Mouse (Mus musculus) right cerebral cortex, postnatal 25 days (tissue): ENCODE results near the gene Adamts12.

Experiments used
- DNase-seq: peaks from one replicate; pipeline ENCODE4 v3.0.0; 2022

The Adamts12 gene

DNA sequence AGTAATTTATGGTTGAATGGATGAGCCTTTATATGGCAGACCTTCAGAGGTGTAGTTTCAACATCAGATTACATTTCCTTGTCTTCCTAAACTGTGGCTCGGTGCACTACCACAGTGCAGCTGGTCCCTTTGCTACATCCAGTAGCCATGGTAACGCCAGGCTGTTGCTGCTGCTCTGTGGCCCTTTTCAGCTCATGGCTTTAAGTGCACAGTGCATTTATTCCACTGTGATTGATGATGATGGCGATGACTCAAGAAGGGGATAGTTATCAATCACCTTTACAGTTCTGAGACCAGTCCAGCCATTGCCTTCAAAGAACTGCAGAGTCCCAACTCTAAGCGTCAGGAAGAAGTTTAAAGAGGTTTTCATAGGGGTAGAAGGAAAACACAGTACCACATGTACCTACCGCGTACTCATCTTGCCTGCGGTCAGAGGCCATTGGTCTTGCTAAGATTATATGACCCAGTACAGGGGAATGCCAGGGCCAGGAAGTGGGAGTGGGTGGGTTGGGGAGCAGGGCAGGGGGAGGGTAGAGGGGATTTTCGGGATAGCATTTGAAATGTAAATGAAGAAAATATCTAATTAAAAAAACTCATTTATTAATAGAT lies 18.5 kb downstream of the Adamts12 start:
- no peak for DNase-seq

DNA sequence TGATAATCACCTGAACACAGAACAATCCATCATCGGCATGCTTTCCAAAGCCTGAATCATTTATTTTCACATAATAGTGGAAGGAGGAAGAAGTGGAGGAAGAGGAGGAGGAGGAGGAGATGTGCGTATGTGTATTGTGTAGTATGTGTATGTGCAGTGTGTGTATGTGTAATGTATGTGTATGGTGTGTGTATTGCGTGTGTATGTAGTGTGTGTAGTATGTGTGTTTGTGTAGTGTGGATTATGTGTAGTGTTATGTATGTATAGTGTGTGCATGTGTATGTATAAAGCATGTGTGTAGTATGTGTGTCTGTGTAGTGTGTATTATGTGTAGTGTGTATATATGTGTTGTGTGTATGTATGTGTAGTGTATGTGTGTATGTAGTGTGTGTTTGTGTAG lies 19.1 kb downstream of the Adamts12 start:
- no peak for DNase-seq

DNA sequence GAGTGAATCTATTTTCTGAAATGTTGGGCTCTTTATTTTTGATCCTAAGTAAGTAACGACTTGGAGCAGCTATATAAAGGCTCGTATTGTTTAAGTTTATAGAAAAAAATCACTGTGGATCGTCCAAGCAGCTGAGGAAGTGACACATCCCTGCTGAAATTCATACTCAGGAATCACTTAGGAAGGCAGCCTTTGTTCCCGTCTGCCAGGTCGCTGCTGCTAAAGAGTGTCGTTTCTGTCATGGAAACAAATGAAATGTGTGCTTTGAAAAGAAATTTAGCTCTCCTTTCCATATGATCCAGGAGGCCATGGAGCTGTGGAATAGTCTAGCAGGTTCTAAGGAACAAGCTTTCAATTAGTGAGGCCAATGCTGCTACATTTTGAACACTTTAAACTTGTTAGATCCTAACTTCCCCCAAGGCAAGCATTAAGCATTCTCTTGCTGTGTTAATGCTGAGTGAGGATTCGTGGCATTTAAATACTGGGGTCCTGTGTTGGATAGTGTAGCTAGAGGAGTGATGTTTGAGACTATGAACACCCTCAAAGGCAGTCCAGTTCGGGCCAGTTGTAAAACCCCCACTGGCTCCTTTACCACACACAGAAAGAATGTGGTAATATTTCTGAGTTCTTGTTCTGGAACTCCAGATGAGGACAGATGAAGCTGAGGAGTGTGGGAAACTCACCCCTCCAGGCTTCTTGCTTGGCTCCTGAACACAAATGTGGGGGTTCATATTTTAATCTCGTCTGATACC lies 19.8 kb downstream of the Adamts12 start:
- DNase-seq: no peak

DNA sequence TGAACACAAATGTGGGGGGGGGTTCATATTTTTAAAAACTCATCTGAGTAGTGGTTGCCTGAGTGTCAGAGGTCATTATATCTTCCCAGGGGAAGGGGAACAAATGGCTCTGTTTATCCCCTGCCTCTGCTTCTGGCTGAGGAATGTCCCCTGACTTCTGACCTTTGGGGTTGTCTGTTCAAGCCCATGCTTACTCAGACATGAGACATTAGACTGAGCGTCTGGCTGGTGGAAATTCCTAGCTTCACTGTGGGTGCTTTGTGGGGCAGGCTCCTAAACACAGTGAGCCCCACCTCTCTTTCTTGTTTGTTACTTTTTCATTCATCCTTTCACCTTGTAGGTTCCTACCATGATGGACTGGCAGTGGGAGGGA lies 20.4 kb downstream of the Adamts12 start:
- DNase-seq: no peak

DNA sequence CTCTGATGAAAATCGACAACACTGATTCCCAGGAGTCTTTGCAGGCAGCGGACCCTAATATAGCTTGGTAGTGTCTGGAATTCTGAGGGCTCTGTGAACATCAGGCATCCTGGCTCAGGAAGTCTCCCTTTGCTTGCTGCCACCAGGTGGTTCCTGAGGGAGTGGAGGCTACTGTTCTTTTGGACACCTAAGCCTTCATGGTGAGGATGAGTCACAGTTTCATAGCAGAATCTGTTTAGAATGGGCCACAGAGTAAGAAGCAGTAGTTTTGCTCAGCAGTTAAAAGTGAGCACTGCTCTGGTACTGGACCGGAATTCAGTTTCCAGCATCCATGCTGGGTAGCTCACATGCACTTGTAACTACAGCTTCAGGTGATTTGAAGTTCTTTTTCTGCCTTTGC lies 24.9 kb downstream of the Adamts12 start:
- no peak for DNase-seq

DNA sequence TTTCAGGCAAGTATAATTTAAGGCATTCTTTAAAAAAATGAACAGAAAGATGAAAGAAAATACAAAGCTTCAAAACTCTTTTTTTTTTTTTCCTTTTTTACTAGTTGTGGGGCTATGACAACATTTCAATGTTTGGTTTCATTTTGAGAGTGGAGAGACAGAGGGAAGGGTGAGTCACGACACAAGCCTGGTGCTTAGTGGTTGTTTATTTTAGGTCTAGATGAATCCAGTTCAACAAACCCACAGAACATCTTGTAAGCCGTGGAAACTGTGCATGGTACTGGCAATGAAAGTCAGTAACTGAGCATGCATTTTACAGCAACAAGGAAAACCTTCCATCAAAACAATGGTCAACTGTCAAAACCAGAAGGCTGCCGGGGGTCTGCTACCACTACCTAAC lies 31.0 kb downstream of the Adamts12 start:
- DNase-seq: peak; percentile 10

DNA sequence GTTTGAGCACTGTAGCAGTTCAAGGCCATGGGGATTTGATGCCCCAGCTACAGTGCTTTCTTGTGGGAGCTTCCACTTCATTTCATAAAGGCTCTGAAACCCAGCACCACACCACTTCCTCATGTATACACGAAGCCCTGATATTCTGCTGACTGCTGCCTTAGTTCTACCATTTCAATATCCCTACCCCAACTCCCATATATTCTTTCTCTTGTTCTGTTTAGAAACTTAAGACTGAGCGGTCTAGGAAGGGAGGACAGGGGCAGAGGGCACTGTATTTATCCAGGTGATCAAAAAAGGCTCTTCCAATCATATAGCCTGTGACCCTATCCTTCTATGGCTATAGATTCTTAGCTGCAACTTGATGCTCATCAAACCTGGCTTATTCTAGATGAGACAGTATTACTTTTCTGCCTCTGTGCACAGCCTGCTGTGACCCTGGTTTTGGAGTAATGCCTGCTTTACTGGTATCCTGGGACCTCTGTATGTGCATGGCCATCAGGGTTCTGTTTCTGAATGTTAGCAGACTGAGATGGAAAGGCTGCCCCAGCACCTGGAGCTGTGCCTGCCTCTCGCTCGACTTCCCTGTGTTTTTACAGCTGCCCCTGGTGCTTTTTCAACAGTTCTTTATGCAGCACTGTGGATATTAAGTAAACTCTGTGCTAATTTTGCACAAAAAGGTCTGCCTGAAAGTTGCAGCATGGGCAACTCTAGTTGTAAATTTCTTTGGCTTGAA lies 33.5 kb downstream of the Adamts12 start:
- DNase-seq: no peak

DNA sequence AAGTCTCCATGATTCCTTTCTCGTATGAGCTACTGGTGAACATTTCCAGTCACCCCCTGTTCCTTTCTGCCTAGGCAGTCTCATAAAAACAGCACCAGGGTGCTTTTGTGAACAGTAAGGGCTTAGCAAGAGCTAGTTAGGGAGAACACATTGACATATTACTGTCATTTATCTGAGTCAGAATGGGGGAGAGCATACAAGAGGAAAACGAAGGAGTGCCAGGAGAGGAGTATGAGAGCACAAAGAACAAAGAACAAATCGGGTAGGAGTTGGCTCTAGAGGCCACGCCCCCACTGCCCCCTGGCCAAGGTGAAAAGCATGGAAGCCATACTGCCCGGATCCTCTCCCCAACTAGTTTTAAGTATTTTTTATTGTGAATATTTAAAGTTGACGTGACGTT lies 34.4 kb downstream of the Adamts12 start:
- DNase-seq: no peak

DNA sequence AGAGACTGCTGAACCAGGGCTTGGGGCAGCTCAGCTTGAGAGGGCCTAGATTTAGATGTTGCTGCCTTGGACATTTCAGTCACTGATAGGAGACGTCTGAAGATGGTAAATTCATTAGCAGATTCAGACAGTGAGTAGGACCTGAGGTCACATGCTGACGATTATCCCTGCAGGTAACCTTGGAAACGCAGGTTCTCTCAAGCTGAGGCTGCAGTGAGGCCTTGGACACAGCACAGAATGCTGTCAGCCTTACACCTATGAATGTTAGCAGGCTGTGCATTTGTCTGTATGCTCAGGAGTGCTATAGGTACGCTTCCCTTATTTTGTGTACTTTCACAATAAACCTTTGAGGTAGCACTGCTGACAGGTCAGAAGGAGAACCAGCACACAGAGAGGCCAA lies 36.3 kb downstream of the Adamts12 start:
- DNase-seq: no peak

DNA sequence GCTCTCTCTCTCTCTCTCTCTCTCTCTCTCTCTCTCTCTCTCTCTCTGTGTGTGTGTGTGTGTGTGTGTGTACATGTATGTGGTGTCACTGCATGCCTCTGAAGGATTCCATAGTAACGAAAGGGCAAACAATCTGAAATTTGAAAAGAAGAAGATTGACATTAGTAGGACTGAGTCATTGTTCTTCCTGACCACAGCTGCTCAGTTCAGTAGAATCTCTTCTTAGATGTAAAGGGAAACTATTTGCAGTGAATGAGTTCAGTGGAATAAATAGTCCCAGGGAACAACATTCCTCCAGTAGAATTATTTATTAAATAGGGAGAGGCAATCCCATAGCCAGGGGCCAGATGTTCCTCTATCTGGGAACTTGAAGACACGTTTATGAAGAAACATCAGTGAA lies 40.5 kb downstream of the Adamts12 start:
- DNase-seq: no peak

DNA sequence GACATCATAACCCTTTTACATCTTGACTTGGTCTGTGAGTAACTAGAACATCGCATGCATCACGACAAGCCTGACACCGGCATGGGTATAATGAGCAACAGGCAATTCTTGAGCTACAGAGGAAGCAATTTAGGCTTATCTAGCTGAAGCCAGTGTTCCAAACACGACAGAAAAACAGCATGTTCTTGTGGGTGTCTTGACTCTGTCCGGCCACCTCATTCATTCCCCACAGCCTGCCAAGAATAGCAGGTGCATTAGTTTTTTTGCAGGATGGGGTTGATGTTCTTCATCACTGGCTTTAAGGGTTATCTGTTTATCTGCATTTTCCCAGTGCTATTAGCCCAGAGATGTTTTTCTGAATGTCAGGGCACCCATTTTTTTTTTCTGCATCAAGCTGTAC lies 42.8 kb downstream of the Adamts12 start:
- no peak for DNase-seq

DNA sequence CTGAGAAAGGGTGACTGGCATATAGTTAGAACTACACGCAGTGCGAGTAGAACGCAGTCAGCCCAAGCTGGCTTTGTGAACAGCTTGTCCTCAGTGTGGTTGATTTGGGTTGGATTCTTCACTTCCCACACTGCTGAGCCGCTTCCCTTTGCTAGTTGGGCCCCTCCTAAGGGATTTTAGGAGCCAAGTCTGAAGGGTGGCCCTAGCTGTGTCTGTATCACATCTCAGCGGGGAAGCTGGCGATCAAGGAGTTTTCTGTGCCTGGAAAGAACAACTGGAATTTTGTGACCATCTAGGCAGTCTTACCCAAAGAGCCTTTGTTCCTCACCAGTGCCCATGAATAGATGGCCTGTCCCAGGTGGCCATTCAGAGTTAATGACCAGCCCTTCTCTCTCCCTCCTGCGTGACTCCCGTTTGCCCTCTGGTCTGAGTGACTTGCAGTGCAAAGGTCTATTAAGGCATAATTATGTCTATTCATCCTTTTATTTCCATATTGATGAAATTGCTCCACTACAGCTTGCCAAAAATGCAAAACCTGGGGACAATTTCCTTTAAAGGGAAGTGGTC lies 50.1 kb downstream of the Adamts12 start:
- no peak for DNase-seq

DNA sequence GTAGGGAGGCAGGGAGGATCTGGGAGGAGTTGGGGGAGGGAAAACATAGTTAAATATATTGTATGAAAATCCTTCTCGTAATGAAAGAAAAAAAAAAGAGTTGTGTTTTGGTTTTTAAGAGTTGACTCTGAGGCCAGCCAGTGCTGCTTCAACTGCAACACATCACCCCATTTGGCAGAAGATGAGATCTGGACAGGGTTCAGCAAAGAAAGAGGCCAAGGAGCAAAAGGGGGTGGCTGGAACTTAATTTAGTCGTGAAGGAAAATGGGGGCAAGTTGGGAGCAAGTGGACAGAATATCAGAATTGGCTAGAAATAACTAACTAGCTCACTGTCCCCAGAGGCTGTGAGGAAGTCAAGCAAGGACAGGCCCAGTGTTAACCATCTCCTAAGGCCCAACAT lies 51.7 kb downstream of the Adamts12 start:
- no peak for DNase-seq

DNA sequence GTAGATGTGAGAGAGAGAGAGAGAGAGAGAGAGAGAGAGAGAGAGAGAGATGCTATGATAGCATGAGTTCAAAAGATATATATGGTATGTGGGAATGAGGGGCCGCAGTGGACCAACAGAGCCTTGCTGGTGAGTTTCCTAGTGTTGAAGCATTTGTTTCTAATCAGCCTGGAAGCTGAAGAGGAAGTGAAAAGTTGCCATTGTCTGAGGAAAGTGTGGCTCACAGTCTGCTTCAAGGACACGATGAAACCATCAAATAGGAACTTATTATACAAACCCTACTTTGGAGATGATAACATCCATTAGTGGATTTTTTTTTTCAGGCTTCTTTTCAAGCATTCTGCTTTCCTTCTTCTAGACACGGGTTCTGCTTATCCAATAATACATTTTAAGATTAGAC lies 52.3 kb downstream of the Adamts12 start:
- DNase-seq: no peak

DNA sequence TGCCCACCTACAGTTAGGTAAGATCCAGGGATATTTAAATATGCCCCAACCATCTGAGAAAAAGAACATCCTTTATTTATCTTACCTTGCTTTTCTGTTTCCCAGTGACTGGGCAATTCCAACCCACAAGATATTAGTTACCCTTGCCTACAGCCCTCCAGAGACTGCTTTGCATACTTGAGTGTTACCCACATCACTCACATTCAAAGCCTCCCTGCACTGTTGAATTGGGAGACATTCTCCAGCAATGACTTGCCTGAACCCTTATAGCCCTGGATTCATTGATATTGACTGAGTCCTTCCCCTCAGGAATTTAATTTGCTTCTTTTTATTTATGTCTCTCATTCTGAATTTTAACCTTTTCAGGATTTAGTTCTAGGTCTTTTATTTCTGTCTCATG lies 53.8 kb downstream of the Adamts12 start:
- no peak for DNase-seq

DNA sequence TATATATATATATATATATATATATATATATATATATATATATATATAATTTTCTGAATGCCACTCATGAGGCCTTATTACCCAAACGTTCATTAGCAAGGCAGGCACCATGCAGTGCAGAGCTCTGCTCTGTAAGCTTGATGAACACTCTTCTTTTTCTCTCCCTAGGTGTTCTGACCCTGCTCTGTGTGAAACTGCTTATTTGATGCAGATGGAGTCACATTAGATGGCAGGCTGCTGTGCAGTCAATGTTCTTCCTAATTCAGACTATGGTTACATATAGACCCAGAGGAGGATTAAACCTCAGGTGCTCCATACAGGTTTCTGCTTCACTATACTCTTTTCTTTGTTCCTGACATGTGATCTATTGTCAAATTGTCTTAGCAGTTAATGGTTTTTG lies 57.1 kb downstream of the Adamts12 start:
- DNase-seq: no peak

DNA sequence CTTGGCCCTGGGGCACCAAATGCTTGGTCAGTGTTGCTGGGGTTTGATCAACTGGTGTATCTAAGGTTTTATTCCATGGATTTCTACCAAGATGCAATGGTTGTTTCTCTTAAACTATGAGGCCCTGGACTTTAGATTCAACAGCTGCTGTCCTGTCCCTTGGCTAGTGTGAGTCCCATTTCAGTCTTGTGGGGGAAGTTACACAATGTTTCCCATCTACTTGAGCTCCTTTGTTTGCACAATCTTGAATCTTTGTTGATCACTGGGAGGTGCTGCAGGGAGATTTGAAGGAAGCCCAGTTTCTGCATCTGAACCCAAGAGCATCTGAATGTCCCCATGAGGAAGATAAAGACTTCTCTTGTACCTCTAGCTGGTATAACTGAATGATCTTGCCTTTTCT lies 60.8 kb downstream of the Adamts12 start:
- no peak for DNase-seq

DNA sequence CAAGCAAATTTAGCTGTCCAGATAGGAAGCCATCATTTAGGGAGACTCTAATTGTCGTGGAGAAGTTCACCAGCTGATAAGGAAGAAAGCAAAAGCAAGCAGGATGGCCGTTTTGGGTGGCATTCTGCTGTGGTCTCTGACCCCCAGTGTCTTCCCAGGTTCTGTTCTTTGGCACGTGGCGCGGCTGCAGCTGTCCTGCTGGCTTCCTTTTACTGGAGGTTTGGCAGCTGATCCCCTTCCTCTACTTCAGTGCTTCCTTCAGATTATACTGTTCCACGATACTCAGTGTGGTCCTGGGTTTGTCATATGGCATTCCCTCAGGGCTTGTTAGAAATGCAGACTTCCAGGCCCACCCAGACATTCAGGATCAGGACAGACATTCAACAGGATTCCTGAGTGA lies 63.9 kb downstream of the Adamts12 start:
- DNase-seq: no peak

DNA sequence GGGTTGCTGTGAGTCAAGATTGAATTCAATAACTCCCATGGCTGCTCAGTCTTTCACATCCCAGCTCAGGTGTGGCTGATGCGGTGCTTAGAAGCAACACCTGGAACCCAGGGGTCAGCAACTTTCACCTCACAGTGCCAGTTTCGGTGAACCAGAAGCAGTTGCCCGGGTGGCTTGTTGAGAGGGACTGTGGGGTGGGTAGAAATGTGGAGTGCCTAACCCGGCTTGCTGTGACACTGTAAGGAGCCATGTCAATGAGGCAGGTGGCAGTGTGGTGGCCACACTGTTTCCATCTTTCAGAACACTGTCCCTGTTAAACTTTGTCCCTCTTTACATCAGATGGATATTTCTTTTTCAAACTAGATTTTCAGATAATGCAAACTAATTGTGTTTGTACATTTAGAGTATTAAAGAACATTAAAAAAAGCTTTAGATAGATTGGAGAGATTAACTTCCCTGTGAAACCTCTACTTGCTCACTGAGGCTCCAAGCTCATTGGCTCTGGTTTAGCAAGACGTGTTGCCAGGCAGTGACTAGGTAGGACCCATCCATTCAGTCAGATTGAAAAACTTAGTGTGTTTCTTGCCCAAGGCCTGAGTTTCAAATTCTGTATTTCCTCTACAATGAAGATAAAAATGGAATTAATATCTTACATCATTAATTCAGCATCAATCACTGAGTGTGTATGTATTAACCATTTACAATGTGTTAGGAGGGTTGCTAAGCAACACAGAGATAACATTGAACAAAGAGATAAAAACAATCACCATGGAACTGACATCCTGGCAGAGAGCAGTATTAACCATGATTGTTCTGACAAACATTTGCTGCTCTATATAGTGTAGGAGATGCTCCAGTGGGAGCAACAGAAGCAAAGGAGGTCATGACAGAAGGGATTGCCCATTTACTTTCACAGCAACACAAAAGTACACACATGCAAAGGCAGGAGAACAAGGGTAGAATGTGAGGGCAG lies 68.3 kb downstream of the Adamts12 start:
- DNase-seq: no peak

DNA sequence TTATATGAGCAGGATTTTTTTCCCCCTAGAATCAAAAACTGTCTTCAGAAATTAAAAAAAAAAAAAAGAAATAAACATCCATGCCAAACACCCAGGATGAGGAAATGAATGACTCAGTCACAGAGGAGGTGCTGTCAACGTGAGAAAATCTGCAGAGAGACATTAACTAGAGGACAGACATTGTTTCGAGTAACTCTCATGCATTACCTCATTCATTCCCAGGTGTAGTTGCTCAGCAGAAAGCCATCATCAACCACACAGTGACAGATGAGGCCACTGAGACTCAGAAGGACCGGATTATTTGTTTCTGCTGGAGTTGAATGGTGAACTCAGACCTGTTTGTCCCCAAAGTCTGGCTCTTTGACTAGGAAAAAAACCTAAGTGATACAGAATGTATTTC lies 81.0 kb downstream of the Adamts12 start:
- DNase-seq: no peak

DNA sequence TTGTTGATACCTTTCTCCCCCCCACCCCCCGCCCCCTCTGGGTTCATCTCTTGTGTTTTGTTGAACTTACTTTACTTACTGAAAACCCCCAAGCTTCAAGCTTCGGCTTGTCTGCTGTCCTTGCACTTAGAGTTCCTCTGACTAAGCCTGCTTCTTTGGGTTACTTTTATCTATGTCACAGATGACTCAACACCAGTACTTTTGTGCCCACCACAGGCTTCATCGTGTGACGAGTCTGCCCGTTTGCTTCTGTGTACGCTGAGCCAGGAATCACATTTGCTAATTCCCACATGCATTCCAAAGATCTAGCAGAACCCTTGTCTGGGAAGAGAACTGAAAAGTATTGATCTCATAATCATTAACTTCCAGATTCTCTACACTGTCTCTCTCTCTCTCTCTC lies 94.8 kb downstream of the Adamts12 start:
- no peak for DNase-seq

DNA sequence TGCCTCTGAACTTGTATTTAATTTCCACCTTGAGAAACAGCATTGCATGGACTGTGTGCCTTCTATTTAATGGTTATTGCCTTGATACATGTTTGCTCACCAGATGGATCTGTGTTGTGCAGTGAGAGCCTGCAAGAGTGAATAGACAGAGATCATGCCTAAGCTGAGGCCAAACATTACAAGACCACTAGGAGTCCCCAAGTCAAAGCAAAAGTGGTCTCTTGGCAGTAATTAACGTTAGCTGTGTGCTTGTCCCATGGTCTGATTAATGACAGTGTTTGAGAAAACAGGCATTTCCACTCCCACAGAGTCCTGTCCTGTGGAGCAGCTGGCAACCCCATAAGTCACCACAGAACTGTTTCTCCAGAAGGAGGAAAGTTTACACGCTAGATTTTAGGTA lies 96.2 kb downstream of the Adamts12 start:
- no peak for DNase-seq

DNA sequence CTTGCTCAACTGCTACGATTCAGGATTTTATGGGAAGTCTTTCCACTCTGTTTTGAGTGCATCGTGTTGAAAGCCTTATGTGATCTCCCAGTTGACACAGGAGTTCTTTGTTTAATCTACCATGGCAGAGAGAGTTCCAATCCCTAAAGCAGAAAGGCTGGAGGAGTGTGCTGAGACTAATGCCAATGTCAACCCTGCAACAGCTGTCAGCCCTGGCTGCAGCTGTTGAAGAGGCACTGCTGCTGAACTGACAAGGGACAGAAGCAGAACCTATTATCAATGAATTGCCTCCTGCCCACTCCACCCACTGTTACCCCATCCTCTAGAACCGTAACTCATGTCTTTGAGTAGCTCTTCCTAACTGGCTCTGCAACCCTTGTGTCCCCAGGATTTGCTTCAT lies 101.3 kb downstream of the Adamts12 start:
- no peak for DNase-seq
